Mouse (Mus musculus) liver, embryonic 16.5 days (tissue): ENCODE measurements around the gene Maats1. TPM values are rescaled to one million over a fixed set of nuclear protein-coding genes. Genes with fewer than 3 reads are reported as not detected.

Experiments
- ATAC-seq: fragments of 200-750 bp; cut with Nextera tagmentation; 2 replicates; pipeline ENCODE4 v1.8.0; 2017; ENCODE audit warnings: low read depth, mild to moderate bottlenecking, moderate number of reproducible peaks, moderate library complexity
- H3K27ac ChIP-seq: fragments of 300-500 bp; sonication (generic); 2 replicates; pipeline ENCODE4 v1.5.1; 2014; ENCODE audit warnings: mild to moderate bottlenecking, low read length
- H3K27me3 ChIP-seq: fragments of 300-500 bp; sonication (generic); 2 replicates; pipeline ENCODE4 v1.6.1; 2014; ENCODE audit warnings: low read depth, low read length, mixed read lengths; ENCODE audit not compliant: control insufficient read depth, insufficient read depth
- H3K36me3 ChIP-seq: fragments of 300-500 bp; sonication (generic); 2 replicates; pipeline ENCODE4 v1.6.1; 2014; ENCODE audit warnings: mild to moderate bottlenecking; ENCODE audit not compliant: control insufficient read depth, insufficient read depth
- H3K4me1 ChIP-seq: fragments of 300-500 bp; sonication (generic); 2 replicates; pipeline ENCODE4 v1.6.1; 2014; ENCODE audit warnings: low read depth, low read length, mixed read lengths; ENCODE audit not compliant: control insufficient read depth
- H3K4me2 ChIP-seq: fragments of 300-500 bp; sonication (generic); 2 replicates; pipeline ENCODE4 v1.6.1; 2014; ENCODE audit warnings: low read depth, low read length, mixed read lengths
- H3K4me3 ChIP-seq: fragments of 300-500 bp; sonication (generic); 2 replicates; pipeline ENCODE4 v1.5.1; 2014; ENCODE audit warnings: low read depth, mild to moderate bottlenecking, low read length
- H3K9ac ChIP-seq: fragments of 300-500 bp; sonication (generic); 2 replicates; pipeline ENCODE4 v1.6.1; 2014; ENCODE audit warnings: low read depth, low read length
- H3K9me3 ChIP-seq: fragments of 300-500 bp; sonication (generic); replicated peaks from 2 replicates; pipeline ENCODE4 v1.6.1; 2016; ENCODE audit warnings: low read length; ENCODE audit not compliant: control insufficient read depth
- WGBS: fragments of 180-500 bp; shearing (Covaris S2); extraction: QIAGEN DNeasy Blood & Tissue Kit; methylation state at CpG from one replicate; pipeline ENCODE4 v1.1.7; 2014; ENCODE audit not compliant: insufficient replicate concordance; 5-methylcytosine and 5-hydroxymethylcytosine counted together
- polyA plus RNA-seq: library from polyadenylated mRNA; unstranded; fragments of >200 nt; fragmentation: Nextera tagmentation; extraction: Ambion mirVana; gene quantifications from 2 replicates; pipeline ENCODE4 v1.2.1, GENCODE M21; 2015

Maats1 gene
- polyA plus RNA-seq, 1 experiment from 2014 or later, result 0.06 TPM

- Histone ChIP-seq H3K4me3 (no peak overlapping the region), H3K9me3 (no peaks in the 10 kb centered on the region), H3K27ac (no peak overlapping the region), H3K4me2 (no peak overlapping the region), H3K36me3 (no peaks in the 10 kb centered on the region), H3K27me3 (no peaks in the 10 kb centered on the region), H3K4me1 (no peaks in the 10 kb centered on the region), H3K9ac (no peak overlapping the region)
- 61% methylated on average over 6 of the region's 6 CpGs for WGBS
- ATAC-seq, result no peak
Measured at GRCm38 (mm10) chr16:38250467-38250866, 91.5 kb downstream of the Maats1 start.

DNA sequence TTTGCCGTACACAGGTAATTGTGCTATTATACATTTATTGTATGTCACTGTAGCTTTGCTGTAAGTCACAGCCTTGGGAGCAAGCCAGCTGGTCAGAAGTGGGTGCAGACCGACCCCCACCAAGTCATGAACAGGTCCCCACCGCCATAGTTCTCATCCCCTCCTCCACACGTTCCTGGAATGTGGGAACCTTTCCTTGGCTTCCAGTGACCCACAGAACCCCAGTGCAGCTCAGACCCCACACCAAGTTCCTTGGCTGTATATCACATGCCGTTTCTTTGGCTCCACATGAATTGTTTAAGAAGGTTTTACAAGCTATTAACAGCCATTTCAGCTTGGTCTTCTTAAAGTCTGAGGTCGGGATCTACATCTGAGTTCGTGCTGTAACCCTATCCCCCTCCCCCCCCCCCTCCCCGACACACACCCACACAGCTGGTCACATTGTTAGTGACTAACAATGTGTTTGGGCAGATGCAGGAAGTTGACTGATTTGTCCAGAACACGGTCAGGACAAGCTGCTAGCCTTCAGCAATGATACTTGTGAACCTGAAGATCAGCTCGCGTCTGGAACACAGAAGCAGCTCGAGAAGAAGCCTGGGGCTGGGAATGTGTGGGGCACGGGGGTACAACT is 93.5 kb downstream of the Maats1 start:
- H3K4me3 ChIP-seq, result no peak overlapping the region
- H3K4me2 ChIP-seq, result no peak overlapping the region
- H3K27me3 ChIP-seq, result no peaks in the 10 kb centered on the region
- H3K9ac ChIP-seq, result no peak overlapping the region
- no peaks in the 10 kb centered on the region for H3K4me1 ChIP-seq
- 32% methylated on average over 13 of the region's 13 CpGs for WGBS
- H3K36me3 ChIP-seq, result no peaks in the 10 kb centered on the region
- no peaks in the 10 kb centered on the region for H3K9me3 ChIP-seq
- no peak overlapping the region for H3K27ac ChIP-seq
- ATAC-seq, result no peak

Other genes starting within 250 kb of the Maats1 start
- 6.9 TPM in 2 replicates for gene Nr1i2, start 47.3 kb downstream of the Maats1 start, polyA plus RNA-seq
- gene Cox17, start 4.8 kb upstream of the Maats1 start, polyA plus RNA-seq, result 209 and 258 TPM in 2 replicates
- not detected in 2 replicates for gene Gm21987, start 4.9 kb upstream of the Maats1 start, polyA plus RNA-seq
- 21.8 and 26.4 TPM in 2 replicates for gene Popdc2, start 20.1 kb upstream of the Maats1 start, polyA plus RNA-seq
- gene Pla1a, start 91.0 kb upstream of the Maats1 start, polyA plus RNA-seq, result 34.8 and 40.4 TPM in 2 replicates
- 28.8 and 31.0 TPM in 2 replicates for gene Adprh, start 110.6 kb upstream of the Maats1 start, polyA plus RNA-seq
- gene Cd80, start 113.4 kb upstream of the Maats1 start, polyA plus RNA-seq, result 0.21 and 0.27 TPM in 2 replicates
- gene Timmdc1, start 180.5 kb upstream of the Maats1 start, polyA plus RNA-seq, result 10.6 and 11.2 TPM in 2 replicates
- gene Poglut1, start 208.1 kb upstream of the Maats1 start, polyA plus RNA-seq, result 6.5 and 7.2 TPM in 2 replicates
- 31.0 and 34.5 TPM in 2 replicates for gene Tmem39a, start 216.6 kb upstream of the Maats1 start, polyA plus RNA-seq